Mouse (Mus musculus): ENCODE results near the gene Miga1.

The Miga1 gene

DNA sequence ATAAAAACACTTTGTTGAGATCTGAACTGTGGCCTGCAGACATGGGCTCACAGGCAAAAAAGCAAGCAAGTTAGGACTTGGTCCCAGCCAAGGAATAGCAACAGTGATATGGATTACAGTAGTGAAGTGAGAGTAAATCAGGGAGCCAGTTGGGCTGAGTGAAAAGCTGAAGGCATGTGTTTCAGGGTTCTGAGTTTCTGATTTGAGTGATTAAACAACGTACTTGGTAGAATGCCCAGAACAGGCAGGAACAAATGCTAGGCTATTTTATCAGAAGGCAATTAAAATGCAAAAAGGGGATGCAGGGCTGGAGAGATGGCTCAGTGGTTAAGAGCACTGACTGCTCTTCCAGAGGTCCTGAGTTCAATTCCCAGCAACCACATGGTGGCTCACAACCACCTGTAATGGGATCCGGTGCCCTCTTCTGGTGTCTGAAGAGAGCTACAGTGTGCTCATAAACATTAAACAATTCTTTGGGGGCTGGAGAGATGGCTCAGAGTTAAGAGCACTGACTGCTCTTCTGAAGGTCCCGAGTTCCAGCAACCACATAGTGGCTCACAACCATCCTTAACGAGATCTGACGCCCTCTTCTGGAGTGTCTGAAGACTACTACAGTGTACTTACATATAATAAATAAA lies 94.8 kb downstream of the Miga1 start:
- no peak for DNase-seq (ENCODE audit: low spot score in 2 of 2)

DNA sequence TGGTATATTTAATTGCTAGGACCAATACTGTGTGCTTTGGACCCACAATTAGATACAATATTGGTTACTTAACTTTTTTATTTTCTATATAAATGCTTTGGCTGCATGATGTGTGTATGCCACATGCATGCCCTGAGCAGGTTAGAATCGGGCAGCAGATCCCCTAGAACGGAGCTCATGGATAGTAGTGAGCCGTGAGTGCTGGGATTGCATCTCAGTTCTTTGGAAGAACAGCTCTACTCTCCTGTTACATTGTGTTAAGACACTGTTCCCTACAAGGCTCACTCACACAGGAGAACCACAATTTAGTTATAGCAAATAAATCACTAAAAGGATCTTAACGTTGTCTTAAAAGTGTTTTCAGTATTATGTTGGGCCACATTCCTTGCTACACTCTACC lies 96.9 kb downstream of the Miga1 start:
- no peak for DNase-seq (ENCODE audit: low spot score in 2 of 2)

DNA sequence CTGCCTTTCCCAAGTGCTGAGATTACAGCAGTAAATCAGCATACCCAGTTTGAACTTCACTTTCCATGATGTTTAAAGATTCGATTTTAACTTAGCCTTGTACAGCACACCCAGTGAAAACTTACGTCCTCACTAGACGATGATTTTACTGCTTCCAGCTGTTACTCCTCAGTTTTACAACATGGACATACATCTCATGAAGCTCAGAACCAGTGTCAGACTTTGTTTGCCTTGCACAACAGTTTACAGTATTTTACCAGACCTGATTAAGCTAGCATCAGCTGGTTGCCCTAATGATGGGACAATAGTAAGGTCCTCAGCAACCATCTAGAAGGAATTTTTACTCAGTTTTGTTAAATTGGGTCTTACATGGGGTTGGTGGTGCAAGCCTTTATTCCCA lies 99.1 kb downstream of the Miga1 start:
- DNase-seq (ENCODE audit: low spot score in 2 of 2), result no peak

DNA sequence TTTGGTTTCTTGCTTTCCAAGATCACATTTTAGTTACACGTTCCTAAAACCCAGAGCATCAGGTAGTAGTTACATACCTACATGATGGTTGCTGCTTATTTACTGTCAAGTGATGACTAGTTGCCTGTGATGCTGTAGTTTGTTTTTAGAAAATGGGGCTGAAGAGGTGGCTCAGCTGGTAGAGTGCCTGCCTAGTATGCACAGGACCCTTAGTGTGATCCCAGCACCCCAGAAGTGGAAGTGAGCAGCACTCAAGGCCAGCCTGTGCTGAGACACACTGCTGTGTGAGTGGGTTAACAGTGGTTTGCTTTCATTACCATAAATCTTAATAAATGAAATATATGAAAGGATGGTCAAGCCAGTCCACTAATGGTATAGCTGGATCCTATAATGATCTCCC lies 100.6 kb downstream of the Miga1 start:
- DNase-seq (ENCODE audit: low spot score in 2 of 2), result no peak

DNA sequence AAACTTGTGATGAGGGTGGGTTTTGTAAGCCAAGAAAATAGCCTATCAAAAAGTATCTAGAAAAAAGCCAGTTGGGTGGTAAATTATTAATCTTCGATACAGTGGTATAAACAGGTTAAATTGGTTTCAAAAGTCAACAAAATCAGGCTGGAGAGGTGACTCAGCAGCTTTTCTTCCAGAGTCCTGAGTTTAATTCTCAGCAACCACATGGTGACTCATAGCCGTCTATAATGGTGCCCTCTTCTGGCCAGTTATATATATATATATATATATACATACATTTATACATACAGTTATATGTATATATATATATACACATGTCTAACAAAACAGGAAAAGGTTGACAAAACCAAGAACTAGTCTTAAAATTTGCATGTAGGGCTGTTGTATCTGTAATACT lies 101.4 kb downstream of the Miga1 start:
- DNase-seq (ENCODE audit: low spot score in 2 of 2), result no peak

DNA sequence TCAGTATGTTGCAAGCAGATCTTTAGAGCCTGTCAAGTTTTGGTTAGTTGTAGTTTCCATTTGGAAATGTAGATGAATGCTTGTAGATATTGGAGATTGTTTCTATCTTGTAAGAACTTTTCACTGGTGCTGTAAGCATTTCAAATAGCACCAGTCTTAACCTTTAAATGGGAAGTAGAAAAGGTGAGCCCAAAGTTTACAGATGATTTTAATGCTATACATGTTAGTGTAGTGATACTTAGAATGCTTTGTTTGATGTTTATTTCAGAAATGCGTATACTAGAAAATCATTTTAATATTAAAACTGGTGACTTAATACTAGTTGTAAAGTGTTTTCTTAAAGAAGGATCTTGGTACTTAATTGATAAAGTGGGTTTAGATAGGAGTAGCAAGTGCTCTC lies 104.4 kb downstream of the Miga1 start:
- no peak for DNase-seq (ENCODE audit: low spot score in 2 of 2)

DNA sequence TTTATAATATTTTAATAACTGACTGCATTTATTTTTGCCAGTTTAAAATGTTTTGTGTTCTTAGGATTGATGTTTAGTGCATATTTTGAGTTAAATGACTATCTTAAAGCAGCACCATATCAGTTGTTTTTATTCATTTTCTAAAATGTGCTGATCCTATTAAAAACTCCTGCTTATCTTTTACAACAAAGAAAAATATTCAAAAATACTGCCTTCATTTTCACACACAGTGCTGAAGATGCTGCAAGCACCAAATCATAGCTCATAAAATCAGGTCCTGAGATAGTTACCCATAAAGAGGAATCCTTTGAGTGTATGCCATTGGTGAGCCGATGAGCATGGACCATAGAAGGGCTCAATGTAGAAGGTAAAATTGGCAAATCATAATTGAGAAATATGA lies 105.0 kb downstream of the Miga1 start:
- no peak for DNase-seq (ENCODE audit: low spot score in 2 of 2)

DNA sequence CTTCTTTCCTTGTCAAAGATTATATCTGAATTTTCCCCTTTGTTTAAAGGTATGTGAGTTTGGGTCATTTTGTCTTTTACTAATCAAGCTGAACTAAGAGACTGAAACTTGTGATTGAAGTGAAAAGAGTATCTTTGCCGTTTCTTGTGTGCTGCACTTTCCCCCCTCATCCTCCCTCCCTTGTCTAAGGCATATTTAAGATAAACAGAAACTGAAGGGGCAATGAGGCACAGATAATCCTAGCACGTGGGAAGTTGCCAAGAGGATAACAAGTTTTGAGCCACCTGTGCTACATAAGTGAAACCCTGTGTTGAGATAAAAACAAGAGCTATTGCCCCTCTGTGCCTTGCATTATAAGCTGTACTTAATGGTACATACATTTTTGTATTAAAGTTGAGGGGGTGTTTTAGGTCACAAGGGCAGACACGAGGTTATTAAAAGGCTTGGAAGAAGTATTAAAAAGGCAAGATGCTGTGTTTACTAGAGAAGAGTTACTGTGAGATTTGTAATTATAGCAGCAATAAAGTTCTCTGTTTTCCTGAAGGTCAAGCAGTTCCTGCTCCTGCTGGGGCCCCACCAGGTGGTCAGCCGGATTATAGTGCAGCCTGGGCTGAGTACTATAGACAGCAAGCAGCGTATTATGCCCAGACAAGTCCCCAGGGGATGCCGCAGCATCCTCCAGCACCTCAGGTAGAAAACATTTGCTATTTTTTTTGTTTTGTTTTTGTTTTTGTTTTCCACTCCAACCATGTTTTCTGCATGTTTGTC lies 108.7 kb downstream of the Miga1 start:
- DNase-seq (ENCODE audit: low spot score in 2 of 2), result no peak

DNA sequence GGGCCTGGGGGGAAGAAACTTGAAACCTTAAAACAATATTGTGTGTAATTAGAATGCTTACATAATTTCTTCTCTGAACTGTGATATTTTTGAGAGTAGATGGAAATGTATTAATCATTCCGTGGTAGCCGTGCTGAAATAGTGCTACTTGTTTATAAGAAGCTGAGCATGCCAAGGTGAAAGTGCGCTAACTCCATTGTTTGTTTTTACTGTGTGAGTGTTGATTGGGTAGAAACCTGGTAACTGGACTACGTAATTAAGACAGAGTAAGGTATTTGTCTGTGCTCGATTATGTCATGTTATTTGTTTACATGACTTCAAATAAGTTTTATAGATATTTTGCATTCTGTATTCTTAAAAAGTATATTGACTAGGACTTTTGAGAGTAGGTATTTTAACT lies 110.9 kb downstream of the Miga1 start:
- DNase-seq (ENCODE audit: low spot score in 2 of 2), result no peak

DNA sequence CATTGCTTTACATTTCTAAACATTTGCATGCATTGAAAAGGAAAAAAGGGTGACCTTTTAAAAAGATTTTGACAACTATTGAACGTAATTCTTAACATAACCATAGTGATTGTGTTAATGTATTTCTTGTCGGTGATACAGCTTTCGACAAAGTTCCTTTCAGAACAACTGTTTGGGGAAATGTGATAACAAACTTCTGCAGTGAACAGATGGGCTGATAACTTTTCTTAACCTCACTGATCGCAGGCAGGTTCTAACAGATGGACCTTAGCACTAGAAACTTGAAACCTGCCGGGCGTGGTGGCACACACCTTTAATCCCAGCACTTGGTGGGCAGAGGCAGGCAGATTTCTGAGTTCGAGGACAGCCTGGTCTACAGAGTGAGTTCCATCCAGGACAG lies 111.4 kb downstream of the Miga1 start:
- DNase-seq (ENCODE audit: low spot score in 2 of 2), result no peak

DNA sequence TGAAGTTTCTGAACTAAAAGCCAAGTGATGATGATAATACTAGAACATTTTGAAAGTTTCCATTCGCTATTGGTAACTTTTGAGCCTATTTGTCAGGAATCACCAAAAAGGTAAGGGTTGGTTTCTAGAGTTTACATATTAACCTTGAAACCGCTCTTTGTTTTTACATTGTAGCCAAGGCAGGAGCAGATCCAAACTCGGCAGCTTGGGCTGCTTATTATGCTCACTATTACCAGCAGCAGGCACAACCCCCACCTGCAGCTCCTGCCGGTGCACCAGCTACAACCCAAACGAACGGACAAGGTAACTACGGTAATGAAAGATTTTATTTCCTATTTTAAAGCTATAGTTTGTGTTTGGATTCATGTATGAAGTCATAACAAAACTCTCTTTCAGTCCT lies 114.3 kb downstream of the Miga1 start:
- no peak for DNase-seq (ENCODE audit: low spot score in 2 of 2)

DNA sequence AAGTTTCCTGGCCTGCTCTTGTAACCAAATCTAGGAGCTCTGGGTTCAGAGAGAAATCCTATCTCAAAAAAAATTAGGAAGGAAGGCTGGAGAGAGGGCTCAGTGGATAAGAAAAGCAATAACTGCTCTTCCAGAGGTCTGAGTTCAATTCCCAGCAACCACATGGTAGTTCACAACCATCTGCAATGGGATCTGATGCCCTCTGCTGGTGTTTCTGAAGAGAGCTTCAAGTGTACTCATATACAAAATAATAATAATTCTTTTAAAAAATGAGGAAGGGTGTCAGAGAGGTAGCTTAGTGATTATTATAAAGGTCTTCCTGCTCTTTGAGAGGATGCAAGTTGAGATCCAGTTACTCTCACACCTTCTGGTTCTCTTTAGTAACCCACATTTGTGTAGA lies 115.3 kb downstream of the Miga1 start:
- DNase-seq (ENCODE audit: low spot score in 2 of 2), result no peak
